Comparison of ENCODE assay signal across 8 mouse cellular contexts in the genomic region with DNA sequence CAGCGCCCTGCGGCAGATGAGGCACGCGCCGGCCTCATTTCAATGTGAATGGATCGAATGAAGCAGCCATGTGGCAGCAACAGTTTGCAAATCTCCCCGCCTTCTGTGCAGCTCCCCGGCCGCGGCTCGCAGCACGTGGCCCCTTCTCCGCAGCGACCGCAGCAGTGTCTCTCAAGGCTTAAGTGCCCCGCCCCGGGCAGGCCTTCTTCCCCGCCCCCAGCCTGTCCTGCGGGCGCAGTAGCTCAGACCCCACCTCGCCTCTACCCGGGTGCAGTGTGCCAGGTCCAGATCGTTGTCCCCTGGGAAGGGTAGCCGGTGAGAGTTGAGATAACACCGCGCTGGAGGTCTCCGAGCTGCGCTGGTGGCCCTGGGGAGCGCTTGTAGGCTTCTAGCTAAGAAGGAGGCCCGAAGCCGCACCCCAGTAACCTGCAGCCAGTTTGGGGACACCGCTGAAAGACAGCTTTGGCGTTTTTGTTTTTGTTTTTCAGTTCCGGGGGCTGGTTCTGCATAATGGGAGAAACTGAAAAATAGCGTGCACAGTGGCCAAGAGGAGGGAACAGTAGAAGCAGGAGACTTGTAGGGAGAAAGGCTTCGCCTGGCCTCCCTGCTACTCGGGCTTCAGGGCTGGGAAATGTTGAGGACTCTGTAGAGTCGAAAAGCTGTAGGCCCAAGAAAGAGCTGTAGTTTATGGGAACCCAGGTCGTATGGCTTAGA. TPM values are rescaled to one million over a fixed set of nuclear protein-coding genes. Genes with fewer than 3 reads are reported as not detected.
DNase-seq lines count a peak whose midpoint lies in the region; ATAC-seq and TF ChIP-seq lines count a peak whose summit lies in the region.

No protein-coding gene starts in this region.

- intact Hi-C loops in gastrocnemius, postnatal 36 days (cut with DNase I): no loop called here

- peak overlapping the region; percentile 50 for H3K9ac ChIP-seq in forebrain, embryonic 16.5 days (replicated peaks; ENCODE audit: low read depth, low read length)

- peaks cover 57% of the 10 kb centered on the region for H3K4me1 ChIP-seq in forebrain, embryonic 16.5 days (replicated peaks; ENCODE audit: control insufficient read depth, insufficient read depth, low read length)
- H3K4me1 ChIP-seq in small intestine, adult 2 months (ENCODE audit: control insufficient read depth, insufficient read depth, insufficient read length, low read length): peaks cover 40% of the 10 kb centered on the region

- peak; percentile 86 for ATAC-seq in forebrain, embryonic 16.5 days
- ATAC-seq in megakaryocyte, adult 5-6 weeks (ENCODE audit: poor library complexity, severe bottlenecking): peak; percentile 23

- no peak for TF ChIP-seq POLR2A in small intestine, adult 2 months (IDR thresholded peaks at IDR 0.05; ENCODE audit: low read depth, low read length)

- H3K27ac ChIP-seq in forebrain, embryonic 16.5 days (ENCODE audit: low read length): no peak overlapping the region
- peak overlapping the region; percentile 18 for H3K27ac ChIP-seq in small intestine, adult 2 months (ENCODE audit: insufficient read depth, low read depth, low read length)

- DNase-seq in layer of hippocampus, adult 11-12 months (ENCODE audit: low spot score): peak; percentile 56
- no peak for DNase-seq in layer of hippocampus, adult 9-10 months (ENCODE audit: low spot score)
- peak; percentile 64 for DNase-seq in brain, adult 2 months (ENCODE audit: low read depth, low spot score)
- DNase-seq in layer of hippocampus, adult 18-20 months (ENCODE audit: low spot score in 2 of 2): peak; percentile 39 to 75
- no peak for DNase-seq in gastrocnemius, postnatal 36 days

- peak overlapping the region; percentile 42 for H3K4me3 ChIP-seq in forebrain, embryonic 16.5 days (replicated peaks; ENCODE audit: low read length)
- peak overlapping the region; percentile 47 for H3K4me3 ChIP-seq in small intestine, adult 2 months (ENCODE audit: low read depth, low read length)

- H3K36me3 ChIP-seq in forebrain, embryonic 16.5 days (ENCODE audit: control insufficient read depth, insufficient read depth): no peaks in the 10 kb centered on the region
- no peaks in the 10 kb centered on the region for H3K36me3 ChIP-seq in small intestine, adult 2 months (ENCODE audit: control insufficient read depth, insufficient read depth, low read length)

- H3K4me2 ChIP-seq in forebrain, embryonic 16.5 days (ENCODE audit: low read length): peak overlapping the region; percentile 77

- peaks cover 64% of the 10 kb centered on the region for H3K27me3 ChIP-seq in forebrain, embryonic 16.5 days (replicated peaks; ENCODE audit: control insufficient read depth, insufficient read depth, low read length)
- H3K27me3 ChIP-seq in small intestine, adult 2 months (ENCODE audit: control insufficient read depth, insufficient read depth, low read length): peaks cover 6% of the 10 kb centered on the region

- 2% methylated on average over 39 of the region's 39 CpGs for WGBS in forebrain, embryonic 16.5 days
- WGBS in small intestine, adult 2 months: 24% methylated on average over 39 of the region's 39 CpGs

- no peak for TF ChIP-seq CTCF in small intestine, adult 2 months (IDR thresholded peaks at IDR 0.05; ENCODE audit: extremely low read depth, insufficient read length, insufficient replicate concordance, low read depth, low read length)

- H3K9me3 ChIP-seq in forebrain, embryonic 16.5 days (ENCODE audit: control insufficient read depth, low read length): no peaks in the 10 kb centered on the region

RNA-seq across cellular contexts. Expression of gene Dll4, which starts 2.8 kb away (rescaled TPM):
- 4.8 and 5.5 TPM in 2 replicates for polyA plus RNA-seq in forebrain, embryonic 16.5 days (2015; fragmentation: Nextera tagmentation; extraction: Ambion mirVana)
- 1 to 10 TPM; 2.0 to 2.8 TPM for total RNA-seq in layer of hippocampus, adult 18-20 months (2021)
- 0.09 TPM in 1 of 2 replicates, not detected in the other for total RNA-seq in megakaryocyte, adult 5-6 weeks (2015)
- total RNA-seq in megakaryocyte, adult 5-6 weeks (2017): not detected in 2 replicates
- 9.8 and 22.1 TPM in 2 replicates for polyA plus RNA-seq in small intestine, adult 2 months (2012; rRNA removed)
- total RNA-seq in gastrocnemius, postnatal 36 days (2021): 1 to 10 TPM; 5.1 to 5.5 TPM

RNA-seq across cellular contexts. Expression of gene Chac1, which starts 28.3 kb away (rescaled TPM):
- 4.6 and 11.3 TPM in 2 replicates for polyA plus RNA-seq in forebrain, embryonic 16.5 days (2015; fragmentation: Nextera tagmentation; extraction: Ambion mirVana)
- total RNA-seq in layer of hippocampus, adult 18-20 months (2021): 1 to 10 TPM; 6.6 TPM
- total RNA-seq in megakaryocyte, adult 5-6 weeks (2015): 0.39 and 1.1 TPM in 2 replicates
- 0.51 and 1.3 TPM in 2 replicates for total RNA-seq in megakaryocyte, adult 5-6 weeks (2017)
- polyA plus RNA-seq in small intestine, adult 2 months (2012; rRNA removed): 5.8 and 6.9 TPM in 2 replicates
- 10 to 100 TPM; 40.1 to 82.4 TPM for total RNA-seq in gastrocnemius, postnatal 36 days (2021)

RNA-seq across cellular contexts. Expression of gene Vps18, which starts 34.2 kb away (rescaled TPM):
- 32.5 and 33.6 TPM in 2 replicates for polyA plus RNA-seq in forebrain, embryonic 16.5 days (2015; fragmentation: Nextera tagmentation; extraction: Ambion mirVana)
- total RNA-seq in layer of hippocampus, adult 18-20 months (2021): 10 to 100 TPM; 44.2 to 49.9 TPM
- 8.9 and 9.0 TPM in 2 replicates for total RNA-seq in megakaryocyte, adult 5-6 weeks (2015)
- total RNA-seq in megakaryocyte, adult 5-6 weeks (2017): 19.6 and 21.2 TPM in 2 replicates
- polyA plus RNA-seq in small intestine, adult 2 months (2012; rRNA removed): 11.3 and 22.9 TPM in 2 replicates
- total RNA-seq in gastrocnemius, postnatal 36 days (2021): 1 to 10 TPM; 9.0 to 9.2 TPM

RNA-seq across cellular contexts. Expression of gene Rhov, which starts 51.7 kb away (rescaled TPM):
- polyA plus RNA-seq in forebrain, embryonic 16.5 days (2015; fragmentation: Nextera tagmentation; extraction: Ambion mirVana): 24.8 and 31.8 TPM in 2 replicates
- total RNA-seq in layer of hippocampus, adult 18-20 months (2021): 1 to 10 TPM; 7.5 to 7.9 TPM
- total RNA-seq in megakaryocyte, adult 5-6 weeks (2015): 0.16 and 0.59 TPM in 2 replicates
- total RNA-seq in megakaryocyte, adult 5-6 weeks (2017): 0.28 and 0.81 TPM in 2 replicates
- 2.1 and 3.0 TPM in 2 replicates for polyA plus RNA-seq in small intestine, adult 2 months (2012; rRNA removed)
- total RNA-seq in gastrocnemius, postnatal 36 days (2021): not detected

Comparison
In these comparisons a context has a peak if more than half of its experiments do, and no peak if none do; other contexts are left out.
1. DNase-seq: peak in layer of hippocampus, adult 11-12 months (single experiment), brain, adult 2 months (single experiment) and layer of hippocampus, adult 18-20 months (2 of 2); none in layer of hippocampus, adult 9-10 months (single experiment) and gastrocnemius, postnatal 36 days (0 of 2).
2. RNA of gene Chac1, which starts 28.3 kb away (total RNA-seq): 40.1 to 82.4 TPM in gastrocnemius, postnatal 36 days; 6.6 TPM in layer of hippocampus, adult 18-20 months and 0.39 to 1.3 TPM in megakaryocyte, adult 5-6 weeks; every median in the first group is over 4 times any median in the second.